Mouse (Mus musculus): Measurements from ENCODE around the gene Csrp3.

Gene Csrp3

DNA sequence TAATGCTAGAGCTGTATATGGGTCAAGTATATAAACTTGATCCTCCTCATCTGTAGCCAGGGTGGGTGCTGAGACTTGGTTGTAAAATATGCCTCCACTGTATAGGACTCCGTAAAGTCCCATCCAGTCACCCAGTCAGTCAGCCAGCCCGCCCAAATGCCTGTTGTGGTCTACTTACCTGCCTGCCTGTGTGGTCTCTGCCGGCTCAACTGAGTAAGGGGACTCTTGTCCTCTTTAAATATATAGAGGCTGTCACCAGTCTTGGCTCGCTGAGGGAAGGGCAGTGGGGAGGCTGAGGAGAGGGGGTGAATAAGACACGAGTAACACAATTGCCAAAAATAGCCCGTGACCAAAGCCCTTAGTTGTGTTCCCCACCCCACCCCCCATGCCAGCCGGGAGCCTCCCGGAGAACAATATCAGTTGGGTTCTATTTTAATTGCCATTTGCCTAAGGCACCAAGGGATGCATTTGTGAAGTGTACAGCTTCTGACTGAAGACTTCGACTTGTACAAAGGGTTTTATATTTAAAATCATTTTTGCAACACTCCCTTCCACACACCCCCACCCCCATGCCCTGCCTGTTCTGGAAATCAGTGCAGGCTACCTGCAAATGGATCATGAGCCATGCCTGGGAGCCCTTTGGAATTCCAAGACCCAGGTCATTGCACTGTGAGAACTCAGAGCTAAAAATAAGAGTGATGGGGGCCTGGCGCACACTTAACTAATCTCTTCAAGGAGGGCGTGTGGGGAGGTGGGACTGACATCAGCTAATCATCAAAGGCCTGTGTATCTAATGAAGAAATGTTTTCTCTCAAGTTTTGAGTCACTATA lies at the start of gene Csrp3:
Gene Csrp3, minus strand, starts transcription at position 214 of the 831 bp plus-strand sequence.
- no peak for DNase-seq (ENCODE audit: low read depth, low spot score)

GRCm38 (mm10) chr7:48896051-48896450 lies 48.2 kb upstream of the Csrp3 start:
- no peak for DNase-seq (ENCODE audit: low read depth, low spot score)

DNA sequence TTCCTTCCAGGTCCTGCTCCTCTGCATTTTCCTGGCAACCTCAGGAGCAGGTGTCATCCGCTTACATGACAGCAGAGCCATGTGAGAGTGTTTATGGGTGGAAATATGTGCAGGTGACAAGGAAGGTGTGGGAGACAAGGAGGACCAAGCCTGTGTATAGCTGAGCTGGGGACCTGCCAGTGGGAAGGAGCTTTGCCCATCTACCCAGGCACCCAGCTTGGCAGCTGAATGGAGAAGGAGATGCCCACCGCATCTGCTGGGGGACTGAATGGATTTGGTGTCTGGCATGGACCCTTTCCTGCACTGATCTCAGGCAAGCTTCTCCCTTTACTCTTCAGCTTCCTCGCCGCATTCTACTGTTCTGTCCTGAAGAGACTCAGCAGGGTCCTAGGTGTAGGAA lies 47.6 kb upstream of the Csrp3 start:
- DNase-seq (ENCODE audit: low read depth, low spot score): no peak

GRCm38 (mm10) chr7:48894763-48895162 lies 46.9 kb upstream of the Csrp3 start:
- DNase-seq (ENCODE audit: low read depth, low spot score): no peak

DNA sequence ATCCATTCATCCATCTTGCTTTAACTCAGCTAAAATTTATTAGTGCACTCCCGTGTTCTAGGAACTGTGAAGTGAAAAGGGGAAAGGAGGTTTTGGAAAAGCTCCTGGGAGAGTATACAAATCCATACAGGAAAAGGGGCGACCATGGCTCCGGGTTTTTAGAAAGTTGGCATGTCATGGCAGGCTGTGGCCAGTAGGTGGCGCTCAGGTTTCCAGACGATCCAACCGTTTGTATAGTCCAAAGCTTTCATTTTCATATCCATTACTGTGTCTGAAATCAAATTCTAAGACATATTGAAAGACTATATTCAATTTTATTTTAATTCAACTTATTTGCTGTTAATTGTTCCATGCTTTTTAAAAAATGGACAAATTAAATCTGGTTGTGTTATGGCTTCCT lies 46.3 kb upstream of the Csrp3 start:
- DNase-seq (ENCODE audit: low read depth, low spot score): peak; percentile 77

DNA sequence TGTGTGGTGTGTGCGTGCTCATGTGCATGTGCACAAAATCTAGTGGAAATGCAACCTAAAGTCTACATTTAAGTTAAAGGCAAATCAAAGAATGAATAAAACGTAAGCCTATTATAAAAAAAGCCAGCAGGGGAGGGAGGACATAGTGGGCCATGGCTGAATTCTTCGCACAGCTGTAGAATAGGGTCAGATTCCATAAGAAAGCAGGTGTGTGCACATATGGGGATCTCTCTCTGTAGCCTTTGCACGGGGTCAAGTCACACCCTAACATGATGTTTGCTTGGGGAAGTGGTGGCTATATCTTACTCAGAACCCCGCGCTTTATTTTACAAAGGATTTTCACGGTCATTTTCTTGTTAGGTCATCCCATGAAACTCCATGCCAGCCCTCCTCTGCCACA lies 45.3 kb upstream of the Csrp3 start:
- DNase-seq (ENCODE audit: low read depth, low spot score): no peak

- no peak for DNase-seq (ENCODE audit: low read depth, low spot score)
Measured at GRCm38 (mm10) chr7:48891029-48891428, 43.2 kb upstream of the Csrp3 start.

- DNase-seq (ENCODE audit: low read depth, low spot score): peak; percentile 19
Measured at GRCm38 (mm10) chr7:48888751-48889150, 40.9 kb upstream of the Csrp3 start.

- DNase-seq (ENCODE audit: low read depth, low spot score): no peak
Measured at GRCm38 (mm10) chr7:48887973-48888372, 40.1 kb upstream of the Csrp3 start.

GRCm38 (mm10) chr7:48884266-48884611 lies 36.4 kb upstream of the Csrp3 start:
- DNase-seq (ENCODE audit: low read depth, low spot score): no peak

- DNase-seq (ENCODE audit: low read depth, low spot score): peak; percentile 19
Measured at GRCm38 (mm10) chr7:48883525-48884265, 35.9 kb upstream of the Csrp3 start.

DNA sequence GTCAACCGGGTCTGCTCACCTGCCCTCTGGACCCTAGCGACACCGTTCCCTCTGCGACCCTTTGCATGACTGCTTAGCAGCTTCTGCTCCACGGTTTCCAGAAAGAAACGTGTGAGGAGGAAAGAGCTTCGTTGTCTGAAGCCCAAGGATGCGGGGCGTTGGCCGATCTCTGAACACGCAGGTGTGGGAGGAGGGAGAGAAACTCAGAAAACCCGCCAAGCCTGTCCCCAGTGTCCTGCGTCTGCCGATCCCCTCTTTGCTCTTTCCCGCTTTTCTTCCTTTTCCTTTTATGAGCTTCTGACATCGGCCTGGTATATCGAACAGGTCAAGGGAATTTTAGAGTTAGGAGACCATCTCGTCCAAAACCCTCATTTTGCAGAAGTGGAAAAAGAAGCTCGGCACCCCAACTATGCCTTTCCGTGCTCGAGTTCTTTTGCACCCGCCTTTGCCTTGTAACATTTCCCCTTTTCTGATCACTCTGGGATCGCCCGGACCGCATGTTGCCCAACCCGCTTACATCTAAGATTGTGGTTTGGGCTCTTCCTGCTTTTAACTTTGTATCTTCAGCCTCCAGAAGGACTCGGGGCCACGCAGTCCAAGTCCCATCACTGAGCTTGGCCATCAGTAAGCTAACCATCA lies 34.3 kb upstream of the Csrp3 start:
- no peak for DNase-seq (ENCODE audit: low read depth, low spot score)

DNA sequence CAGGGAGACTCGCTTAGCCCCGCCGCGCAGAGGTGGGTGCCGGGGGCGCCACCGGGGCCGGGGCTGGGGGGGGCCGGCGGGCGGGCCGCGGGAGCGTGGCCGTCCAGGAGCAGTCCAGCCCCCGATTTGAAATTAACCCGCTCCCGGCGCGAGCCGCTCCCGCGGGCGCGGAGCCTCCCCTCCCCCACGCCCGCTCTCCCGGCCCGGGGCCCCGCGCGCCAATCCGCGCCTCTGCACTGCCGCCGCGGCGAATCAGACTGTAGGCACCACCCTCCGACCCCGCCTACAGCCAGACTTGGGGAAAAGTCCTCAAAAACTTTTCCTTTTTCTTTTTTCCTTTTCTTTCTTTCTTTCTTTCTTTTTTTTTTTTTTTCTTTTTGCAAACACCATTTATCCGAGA lies 33.7 kb upstream of the Csrp3 start, which contains the start of gene E2f8:
Gene E2f8, minus strand, starts transcription at position 111 of the 400 bp plus-strand sequence.
- peak; percentile 68 for DNase-seq (ENCODE audit: low read depth, low spot score)

GRCm38 (mm10) chr7:48880591-48881481 lies 33.0 kb upstream of the Csrp3 start:
- DNase-seq (ENCODE audit: low read depth, low spot score): peak; percentile 95

DNA sequence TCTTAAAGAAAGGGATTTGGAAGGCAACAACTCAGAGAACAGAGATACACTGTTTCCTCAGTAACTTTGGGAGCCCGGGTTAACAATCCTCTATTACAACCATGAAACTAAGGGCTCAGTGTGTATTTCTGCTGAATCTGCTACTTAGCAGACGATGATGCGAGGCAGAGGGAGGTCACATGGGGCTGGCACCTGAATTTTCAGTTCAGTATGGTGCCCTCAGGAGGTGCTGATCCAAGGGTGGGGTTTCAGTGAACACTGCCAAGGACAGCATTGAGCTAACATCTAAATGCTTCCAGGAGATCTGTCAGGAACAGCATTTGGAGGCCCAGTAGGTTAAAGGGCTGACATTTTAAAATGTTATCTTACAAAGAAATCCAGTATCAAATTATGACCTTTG lies 31.7 kb upstream of the Csrp3 start:
- DNase-seq (ENCODE audit: low read depth, low spot score): peak; percentile 29

GRCm38 (mm10) chr7:48877786-48878390 lies 30.1 kb upstream of the Csrp3 start:
- no peak for DNase-seq (ENCODE audit: low read depth, low spot score)

- peak; percentile 74 for DNase-seq (ENCODE audit: low read depth, low spot score)
Measured at GRCm38 (mm10) chr7:48876526-48876925, 28.7 kb upstream of the Csrp3 start.

GRCm38 (mm10) chr7:48875096-48875495 lies 27.3 kb upstream of the Csrp3 start:
- DNase-seq (ENCODE audit: low read depth, low spot score): no peak

DNA sequence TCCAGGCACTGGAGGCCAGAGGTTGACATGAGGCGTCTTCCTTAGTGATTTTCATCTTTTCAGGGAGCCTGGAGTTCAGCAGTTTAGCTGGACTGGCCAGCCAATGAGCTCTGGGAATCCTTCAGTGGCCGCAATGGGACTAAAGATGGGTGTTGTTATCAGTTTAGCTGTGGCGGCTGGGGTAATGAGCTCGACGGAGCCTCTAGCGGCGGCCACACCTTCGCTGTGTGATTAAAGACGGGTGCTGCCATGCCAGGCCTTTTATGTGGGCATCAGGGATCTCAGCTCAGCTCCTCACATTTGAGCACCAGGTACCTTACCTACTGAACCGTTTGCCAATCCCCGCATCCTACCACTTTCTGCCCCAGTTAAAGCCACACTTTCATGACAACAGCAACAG lies 23.5 kb upstream of the Csrp3 start:
- DNase-seq (ENCODE audit: low read depth, low spot score): no peak

DNA sequence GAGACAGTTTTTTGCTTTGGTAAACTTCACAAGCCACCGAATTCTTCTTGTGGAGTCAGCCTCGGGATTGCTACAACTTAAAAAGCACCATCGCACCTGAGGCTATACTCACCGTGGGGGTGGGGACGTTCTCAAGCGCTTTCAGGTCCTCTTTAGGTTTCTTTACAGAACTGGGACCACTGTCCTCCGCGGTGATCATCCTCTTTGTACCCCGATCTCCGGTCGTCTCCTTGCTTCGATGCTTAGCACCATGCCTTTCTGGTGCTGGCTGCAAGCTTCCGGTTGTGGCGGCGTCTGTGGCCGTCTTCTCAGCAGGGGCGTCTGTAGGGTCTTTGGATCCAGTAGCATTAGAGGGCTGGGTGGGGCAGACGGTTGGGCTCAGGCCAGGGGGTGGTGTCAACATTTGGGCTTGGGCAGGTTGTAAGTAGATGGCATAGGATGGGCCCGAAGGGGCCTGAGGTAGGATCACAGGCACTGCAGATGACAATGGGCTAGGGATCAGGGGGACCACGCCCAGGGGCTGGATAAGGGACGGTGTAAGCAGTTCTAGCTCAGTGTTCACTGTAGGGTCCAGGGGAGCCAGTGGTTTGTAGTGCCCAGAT lies 22.8 kb upstream of the Csrp3 start:
- no peak for DNase-seq (ENCODE audit: low read depth, low spot score)

DNA sequence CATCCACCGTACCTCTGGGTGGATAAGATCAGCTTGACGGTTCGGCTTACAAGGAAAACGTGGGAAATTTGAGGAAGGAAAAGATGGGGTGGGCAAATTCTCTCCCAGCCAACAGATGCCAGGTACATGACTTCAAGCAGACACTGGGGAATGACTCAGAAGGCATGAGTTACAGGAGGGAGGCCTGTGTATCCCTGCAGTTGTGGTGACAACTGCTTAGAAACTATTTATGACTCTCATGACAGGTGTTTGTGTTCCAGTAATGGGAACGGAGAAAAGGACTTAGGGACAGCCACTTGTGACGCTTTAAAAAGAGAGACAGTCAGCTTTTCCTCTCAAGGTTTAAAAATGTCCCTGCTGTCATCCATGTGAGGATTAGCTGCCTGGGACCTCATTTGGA lies 22.3 kb upstream of the Csrp3 start:
- no peak for DNase-seq (ENCODE audit: low read depth, low spot score)

Measured in 3T3-L1 (cell line).